Mouse (Mus musculus) layer of hippocampus, adult 11-12 months (tissue): ENCODE results near the gene Inpp5b.
"Not testable (repeated sequence)": the region's sequence is repeated elsewhere in the genome, so short reads cannot be mapped to it uniquely, and the experiment has no call there.

ENCODE experiments used
- DNase-seq: peaks from one replicate; pipeline ENCODE4 v3.0.0; 2022; ENCODE audit warnings: low spot score

The Inpp5b gene

GRCm38 (mm10) chr4:124709961-124710446 is 31.6 kb upstream of the Inpp5b start:
- DNase-seq, result no peak

DNA sequence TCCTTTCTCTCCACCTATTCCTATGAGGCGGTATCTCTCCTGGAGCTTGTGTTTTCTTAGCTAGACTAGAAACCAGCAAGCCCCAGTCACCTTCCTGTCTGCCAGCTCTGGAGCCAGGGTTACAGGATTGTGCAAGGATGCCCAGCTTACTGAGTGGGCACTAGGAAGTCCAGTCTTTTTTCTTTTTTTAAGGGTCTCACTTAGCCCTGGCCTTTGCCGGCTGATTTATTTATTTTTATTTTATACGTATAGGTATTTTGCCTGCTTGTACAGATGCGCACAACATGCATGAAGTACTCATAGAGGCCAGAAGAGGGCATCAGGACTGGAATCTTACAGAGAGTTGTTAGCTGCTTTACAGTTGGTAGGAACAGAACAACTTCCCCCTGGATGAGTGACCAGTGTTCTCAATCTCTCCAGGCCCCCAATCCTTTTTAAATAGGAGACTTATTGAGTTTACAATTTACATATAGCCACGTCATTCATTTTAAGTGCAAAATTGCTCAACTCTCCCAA is 30.8 kb upstream of the Inpp5b start:
- DNase-seq, result peak; percentile 68

DNA sequence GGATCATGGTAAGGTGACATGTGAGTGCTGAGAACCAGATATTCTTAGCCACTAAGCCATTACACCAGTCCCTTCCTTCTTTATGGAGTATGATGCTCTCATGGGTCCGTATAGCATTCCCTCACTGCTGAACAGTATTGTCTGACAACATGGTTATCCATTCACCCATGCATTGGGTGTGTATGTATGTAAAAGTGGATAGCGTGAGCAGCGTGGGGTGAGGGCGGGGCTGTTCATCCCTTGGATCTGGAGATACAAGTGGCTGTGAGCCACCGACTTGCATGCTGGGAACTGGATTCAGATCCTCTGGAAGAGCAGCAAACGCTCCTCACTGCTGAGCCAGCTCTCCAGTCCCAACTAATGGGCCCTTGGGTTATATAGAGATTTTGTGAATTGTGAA is 29.0 kb upstream of the Inpp5b start:
- no peak for DNase-seq

DNA sequence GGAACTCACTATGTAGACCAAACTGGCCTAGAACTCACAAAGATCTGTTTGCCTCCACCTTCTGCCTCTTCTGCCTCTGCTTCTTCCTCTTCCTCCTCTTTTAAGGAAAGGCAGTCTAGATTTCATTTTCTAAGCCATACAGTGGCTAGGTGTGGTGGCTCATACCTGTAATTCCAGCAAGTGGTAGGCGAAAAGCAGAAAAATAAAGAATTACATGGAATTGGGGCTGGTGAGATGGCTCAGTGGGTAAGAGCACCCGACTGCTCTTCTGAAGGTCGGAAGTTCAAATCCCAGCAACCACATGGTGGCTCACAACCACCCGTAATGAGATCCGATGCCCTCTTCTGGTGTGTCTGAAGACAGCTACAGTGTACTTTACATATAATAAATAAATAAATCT is 27.8 kb upstream of the Inpp5b start:
- not testable (repeated sequence) for DNase-seq

DNA sequence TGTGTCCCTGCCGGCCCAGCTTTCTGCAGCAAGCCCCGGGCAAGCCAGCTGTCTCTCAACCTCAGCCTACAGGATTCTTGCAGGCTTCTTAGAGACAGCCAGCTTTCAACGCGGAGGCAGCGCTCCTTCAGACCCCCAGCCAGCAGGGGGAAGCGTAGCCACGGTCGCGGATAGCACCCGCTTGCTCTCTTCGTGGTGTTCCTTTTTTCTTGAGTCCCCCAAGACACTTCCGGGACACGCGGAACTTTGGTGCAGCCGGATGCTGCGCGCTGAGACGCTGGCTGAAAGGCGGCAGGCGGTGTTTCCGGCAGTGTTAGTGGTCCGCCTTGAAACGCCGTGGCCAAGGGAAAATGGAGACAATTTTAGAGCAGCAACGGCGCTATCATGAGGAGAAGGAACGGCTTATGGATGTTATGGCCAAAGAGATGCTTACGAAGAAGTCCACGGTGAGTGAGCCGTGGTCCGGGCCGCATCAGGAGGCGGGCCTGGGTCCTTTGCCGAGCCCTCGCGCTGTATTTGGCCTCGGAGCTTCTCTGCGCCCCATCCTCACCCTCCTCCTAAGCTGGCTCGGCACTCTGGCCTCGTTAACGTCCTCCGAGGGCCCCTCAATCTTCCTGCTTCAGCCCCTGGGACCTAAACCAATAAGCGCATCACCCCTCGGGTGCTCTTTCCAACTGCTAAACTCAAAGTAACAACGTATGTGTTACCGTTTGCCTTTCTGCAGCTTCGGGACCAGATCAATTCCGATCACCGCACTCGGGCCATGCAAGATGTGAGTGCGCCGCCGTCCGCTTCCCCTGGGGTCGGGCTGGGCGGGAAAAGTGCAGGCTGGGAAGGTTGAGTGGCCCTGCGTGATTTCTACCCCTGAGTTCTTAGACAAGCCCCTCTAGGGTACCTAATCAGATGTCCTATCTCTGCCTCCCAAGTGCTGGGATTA is 26.8 kb upstream of the Inpp5b start, which contains the start of gene Sf3a3:
Gene Sf3a3, plus strand, starts transcription at position 232 of the 937 bp plus-strand sequence.
- peak; percentile 95 for DNase-seq

DNA sequence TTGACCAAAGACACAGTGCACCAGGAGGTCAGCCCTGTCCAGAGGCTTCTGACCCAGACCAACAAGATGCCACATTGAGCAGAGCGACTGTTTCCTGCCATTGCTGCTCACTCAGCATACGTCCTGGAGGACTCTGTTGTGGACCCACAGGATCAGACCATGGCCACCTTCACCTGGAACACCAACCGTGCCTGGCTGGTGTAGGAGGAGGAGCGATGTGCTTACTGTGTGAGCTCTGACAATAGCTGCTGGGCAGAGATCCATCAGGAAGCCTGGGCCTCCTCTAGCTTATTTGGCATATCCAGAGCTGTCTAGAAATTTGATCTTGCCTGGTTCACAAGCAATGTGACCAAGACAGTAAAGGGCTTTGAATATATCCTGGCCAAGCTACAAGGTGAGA is 22.5 kb upstream of the Inpp5b start:
- no peak for DNase-seq

DNA sequence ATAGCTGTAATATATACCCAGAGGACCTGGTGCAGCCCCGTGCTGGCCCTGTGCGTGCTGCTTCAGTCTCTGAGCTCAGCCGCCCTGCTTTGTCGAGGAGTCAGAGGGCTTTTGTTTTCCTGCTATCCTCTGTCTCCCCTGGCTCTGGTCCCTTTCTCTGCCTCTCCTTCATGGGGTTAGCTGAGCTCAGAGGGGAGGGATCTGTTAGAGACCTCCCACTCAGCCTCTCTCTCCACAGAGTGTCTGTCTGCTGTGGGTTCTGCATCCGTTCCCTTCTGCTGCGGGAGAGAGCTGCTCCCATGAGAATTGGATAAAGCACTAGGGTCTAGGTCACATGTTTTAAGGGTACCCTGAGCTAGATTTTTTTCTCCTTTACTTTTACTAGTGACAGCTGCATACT is 15.5 kb upstream of the Inpp5b start:
- DNase-seq, result no peak

DNA sequence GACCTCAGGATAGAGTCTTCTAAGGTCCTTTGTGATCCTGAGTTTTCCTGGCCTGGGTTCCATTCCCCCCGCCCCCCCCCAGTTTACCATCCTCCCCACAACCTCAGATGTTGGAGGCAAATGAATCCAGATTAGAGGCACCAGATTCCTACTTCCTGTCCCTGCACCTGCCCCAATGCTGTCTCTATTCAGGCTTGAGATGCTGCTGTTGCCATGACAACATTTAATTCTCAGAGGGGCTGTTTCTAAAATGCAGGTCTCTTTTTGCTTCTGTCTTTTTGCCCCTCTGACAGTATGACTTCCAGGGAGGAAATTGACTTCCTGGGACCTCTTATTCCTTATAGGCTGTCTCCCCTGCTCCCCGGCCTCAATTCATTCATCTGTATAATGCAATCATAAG is 4.7 kb upstream of the Inpp5b start:
- no peak for DNase-seq

DNA sequence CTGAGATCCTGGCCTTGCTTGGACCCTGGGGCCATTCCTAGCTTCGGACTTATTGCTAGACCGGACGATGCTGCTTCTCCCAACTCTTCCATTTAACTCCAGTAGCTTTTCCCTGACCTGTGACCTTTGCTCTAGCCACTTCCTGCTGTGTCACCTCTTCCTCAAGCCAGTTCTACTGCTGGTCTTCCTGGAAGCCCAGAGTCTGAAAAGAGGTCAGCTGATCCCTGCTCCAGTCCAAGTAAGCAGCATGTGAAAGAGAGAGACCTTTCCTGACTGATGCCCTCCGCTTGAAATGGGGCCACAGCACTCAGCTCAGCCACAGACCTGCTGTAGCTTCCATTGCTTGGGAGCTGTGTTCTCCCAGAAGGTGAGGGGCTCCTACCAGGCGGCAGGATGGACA is 4.2 kb upstream of the Inpp5b start:
- no peak for DNase-seq

- no peak for DNase-seq
Measured at GRCm38 (mm10) chr4:124738013-124738412, 3.6 kb upstream of the Inpp5b start.

GRCm38 (mm10) chr4:124738783-124739182 is 2.9 kb upstream of the Inpp5b start:
- no peak for DNase-seq

DNA sequence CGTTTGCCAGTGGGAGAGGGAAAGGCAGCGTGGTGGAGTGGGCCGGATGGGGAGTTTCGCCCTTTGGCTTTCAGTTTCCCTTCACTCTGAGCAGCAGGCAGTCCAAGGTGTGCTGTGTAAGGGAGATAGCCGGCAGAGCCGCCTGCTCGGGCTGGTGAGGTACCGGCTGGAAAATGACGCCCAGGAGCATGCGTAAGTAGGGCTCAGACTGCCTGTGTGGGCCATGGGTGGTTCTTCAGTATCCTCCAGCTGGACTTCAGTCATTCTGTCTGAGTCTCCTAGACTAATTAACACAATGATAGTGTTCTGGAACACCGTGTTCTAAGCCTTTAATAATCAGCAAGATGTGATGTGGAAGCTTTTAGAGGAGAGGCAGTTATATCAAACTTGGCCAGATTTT is 1.2 kb downstream of the Inpp5b start:
- DNase-seq, result peak; percentile 31

DNA sequence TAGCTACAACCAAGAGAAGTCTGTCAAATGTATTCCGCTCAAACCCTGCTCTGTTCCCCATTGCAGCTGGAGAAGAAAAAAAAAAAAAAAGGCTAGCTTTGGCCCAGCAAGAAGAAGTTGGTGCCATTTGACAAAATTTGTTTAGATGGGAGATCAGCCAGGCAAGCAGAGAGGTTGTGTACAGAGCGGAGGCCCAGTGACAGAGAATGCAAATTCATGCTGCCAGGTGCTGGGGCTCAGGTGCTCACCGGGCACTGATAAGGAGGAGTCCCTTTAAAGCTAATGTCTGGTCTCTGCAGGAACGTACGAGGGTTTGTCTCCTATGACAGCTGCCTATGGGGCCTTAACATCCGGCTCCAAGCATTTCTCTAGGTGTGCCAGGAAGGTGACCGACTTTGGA is 4.9 kb downstream of the Inpp5b start:
- DNase-seq, result no peak

GRCm38 (mm10) chr4:124747851-124748250 is 6.2 kb downstream of the Inpp5b start:
- DNase-seq, result no peak

DNA sequence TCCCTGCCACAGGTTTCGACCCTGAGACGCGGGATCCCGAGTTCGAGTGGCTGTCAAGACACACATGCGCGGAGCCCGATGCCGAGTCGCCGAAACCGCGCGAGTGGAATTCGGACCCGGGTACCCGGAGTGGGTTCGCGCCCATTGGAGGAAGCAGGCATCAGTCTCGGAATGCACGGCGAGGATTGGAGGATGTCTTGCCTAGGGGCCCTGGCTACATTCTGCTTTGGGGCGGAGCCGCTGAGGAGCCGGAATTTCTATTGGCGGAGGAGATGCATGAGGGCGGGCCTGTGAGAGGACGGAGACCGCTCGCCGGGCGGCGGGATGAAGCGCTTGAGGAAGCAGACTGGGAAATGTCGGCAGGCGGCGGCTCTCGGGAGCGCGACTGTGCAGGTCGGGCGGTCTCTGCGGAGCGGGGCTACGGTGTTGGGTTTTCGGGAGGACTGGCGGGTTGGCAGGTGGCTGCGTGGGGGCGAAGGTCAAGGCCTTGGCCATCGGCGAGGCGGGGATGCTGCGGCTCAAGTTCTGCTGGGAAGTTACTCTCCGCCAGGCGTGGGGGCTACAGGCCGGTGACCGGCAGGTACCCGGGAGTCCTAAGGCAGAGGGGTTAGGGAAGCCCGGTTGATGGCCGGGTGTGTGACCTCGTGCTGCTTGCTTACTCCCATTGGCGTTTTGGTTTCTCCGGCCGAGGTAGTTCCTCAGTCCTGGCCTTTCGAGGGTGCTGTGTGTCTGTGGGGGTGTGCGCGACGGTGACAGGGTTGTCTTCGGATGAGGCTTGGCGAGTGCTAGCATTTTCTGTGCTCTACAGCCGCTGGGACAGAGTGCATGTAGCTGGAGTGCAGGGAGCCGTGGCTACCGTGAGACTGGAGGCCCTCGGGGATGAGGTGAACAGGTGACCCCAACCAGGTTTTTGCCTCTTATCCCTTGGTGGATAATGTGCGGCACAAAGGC is 9.9 kb downstream of the Inpp5b start:
- DNase-seq, result peak; percentile 98

DNA sequence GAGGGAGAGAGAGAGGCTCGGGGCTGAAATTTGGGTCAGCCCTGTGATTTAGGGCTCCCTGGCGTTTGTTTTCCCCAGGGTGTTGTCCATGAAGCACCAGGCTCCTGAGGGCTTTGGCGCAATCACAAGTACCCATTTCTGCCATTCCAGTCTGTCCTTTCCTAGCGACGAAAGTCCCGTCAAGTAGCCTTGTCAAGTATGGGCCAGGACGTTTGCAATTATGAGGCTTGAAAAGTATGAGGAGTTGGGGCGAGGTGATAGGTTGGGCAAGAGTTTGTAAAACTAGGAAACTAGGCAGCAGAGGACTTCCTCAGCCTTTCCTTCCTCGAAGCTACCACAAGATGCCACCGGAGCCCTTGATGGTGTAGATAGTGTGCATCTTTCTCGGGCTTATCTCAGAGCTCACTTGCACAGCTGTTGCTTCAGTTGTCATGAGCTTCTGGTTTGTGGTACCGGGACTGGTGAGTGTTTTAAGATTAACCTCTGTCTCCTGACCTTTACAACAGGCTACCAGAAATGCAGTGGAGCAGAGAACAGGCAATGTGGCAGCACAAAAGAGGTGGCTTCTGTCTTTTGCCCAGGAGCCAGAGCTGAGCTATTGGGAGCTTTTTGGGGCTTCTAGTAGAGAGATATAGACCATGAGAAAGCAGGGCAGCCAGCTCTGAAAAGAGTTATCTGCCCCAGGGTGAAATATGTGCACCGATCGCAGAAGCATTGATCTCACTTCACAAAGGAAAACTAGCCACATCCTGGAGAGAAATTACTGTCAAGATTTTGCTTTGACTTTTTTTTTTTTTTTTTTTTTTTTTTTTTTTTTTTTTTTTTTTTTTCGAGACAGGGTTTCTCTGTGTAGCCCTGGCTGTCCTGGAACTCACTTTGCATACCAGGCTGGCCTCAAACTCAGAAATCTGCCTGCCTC is 10.9 kb downstream of the Inpp5b start:
- no peak for DNase-seq

DNA sequence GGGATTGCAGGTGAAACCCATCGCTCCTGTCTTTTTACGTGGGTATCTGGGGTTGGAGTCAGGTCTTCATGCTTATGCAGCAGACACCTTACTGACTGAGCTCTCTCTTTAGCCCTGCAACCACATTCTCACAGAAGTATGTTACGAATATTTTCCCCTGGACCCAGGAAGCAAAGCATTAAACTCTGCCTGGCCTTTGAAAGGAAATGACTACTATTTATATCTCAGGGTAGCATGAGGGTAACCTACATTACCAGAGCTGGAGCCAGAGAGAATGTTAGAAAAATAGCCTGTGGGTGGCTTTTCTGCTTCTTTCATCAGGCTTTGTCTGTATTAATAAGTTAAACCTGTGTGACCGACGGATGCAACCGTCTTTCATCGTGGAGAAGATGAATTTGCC is 13.9 kb downstream of the Inpp5b start:
- DNase-seq, result no peak

DNA sequence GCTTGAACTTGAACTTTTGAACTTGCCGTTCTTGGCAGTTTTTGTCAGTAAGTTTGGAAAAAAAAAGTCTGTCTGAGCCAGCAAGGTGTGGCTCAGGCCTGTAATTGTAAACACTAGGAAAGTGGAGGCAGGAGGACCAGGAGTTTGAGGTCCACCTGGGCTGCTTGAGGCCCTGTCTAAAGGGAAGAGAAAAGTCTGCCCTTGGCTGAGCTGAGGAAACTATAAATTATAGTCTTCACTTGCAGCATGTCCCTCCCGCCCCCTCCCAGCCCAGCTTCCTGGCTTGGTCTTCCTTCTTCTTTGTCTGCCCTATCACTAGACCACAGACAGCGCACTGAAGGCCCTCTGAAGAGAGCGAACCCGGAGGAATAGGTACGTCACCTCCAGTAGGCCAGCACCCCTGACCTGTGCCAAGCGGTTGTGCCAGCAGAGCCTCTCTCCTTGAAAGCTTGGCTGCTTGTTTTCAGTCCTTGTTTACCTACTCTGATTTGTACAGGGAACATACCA is 17.7 kb downstream of the Inpp5b start:
- DNase-seq, result no peak

DNA sequence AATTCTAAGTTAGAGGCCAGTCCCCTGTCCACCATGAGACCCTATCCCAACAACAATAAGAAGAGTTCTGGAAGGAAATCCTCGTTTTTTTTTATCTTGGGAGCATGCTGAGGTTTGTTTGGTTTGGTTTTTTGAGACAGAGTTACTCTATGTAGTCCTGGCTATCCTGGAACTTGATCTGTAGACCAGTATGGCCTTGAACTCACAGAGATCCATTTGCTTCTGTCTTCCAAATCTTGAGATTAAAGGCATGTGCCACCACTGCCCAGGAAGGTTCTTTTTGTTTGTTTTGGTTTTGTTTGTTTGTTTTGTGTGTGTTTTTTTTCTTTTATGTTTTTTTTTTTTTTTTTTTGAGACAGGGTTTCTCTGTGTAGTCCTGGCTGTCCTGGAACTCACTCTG is 19.6 kb downstream of the Inpp5b start:
- DNase-seq, result no peak

- DNase-seq, result no peak
Measured at GRCm38 (mm10) chr4:124762858-124763452, 21.3 kb downstream of the Inpp5b start.
